Mouse (Mus musculus): ENCODE measurements around the gene Pibf1. TPM values are rescaled to one million over a fixed set of nuclear protein-coding genes. Genes with fewer than 3 reads are reported as not detected.
A peak's percentile ranks its signal among the peaks of the same experiment; 100 is the strongest.

Gene Pibf1
- 13.7 and 14.8 TPM in 2 replicates for polyA plus RNA-seq (2015; fragmentation: Nextera tagmentation; extraction: Ambion mirVana)

GRCm38 (mm10) chr14:99099267-99099966 is at the start of gene Pibf1, which contains the start of gene Dis3:
Pibf1 (plus strand) TSS chr14:99099424.
Dis3 (minus strand) TSS chr14:99099770.
- H3K4me1 ChIP-seq (ENCODE audit: control insufficient read depth, insufficient read depth, low read length) = peaks cover 8% of the 10 kb centered on the region
- H3K27ac ChIP-seq (ENCODE audit: low read length) = peak within 1 kb of the TSS; percentile 72
- peak within 1 kb of the TSS; percentile 98 for H3K4me3 ChIP-seq (replicated peaks; ENCODE audit: low read length)
- 1% methylated on average over 73 of the region's 73 CpGs for WGBS
- H3K36me3 ChIP-seq (ENCODE audit: control insufficient read depth, insufficient read depth, low read length) = 0 out of 2 replicates have a peak, but pooled peaks cover 5% of the 10 kb centered on the region
- H3K27me3 ChIP-seq (ENCODE audit: control insufficient read depth, insufficient read depth, low read length) = no peaks in the 10 kb centered on the region
- ATAC-seq (ENCODE audit: insufficient read depth, low FRiP score) = peak; percentile 100
- H3K9ac ChIP-seq (ENCODE audit: low read length) = peak within 1 kb of the TSS; percentile 93
- H3K4me2 ChIP-seq (ENCODE audit: low read depth, low read length) = peak within 1 kb of the TSS; percentile 90
- no peaks in the 10 kb centered on the region for H3K9me3 ChIP-seq (replicated peaks; ENCODE audit: control insufficient read depth, low read length)

GRCm38 (mm10) chr14:99058959-99059586 is 40.2 kb upstream of the Pibf1 start:
- H3K9me3 ChIP-seq (replicated peaks; ENCODE audit: control insufficient read depth, low read length) = no peaks in the 10 kb centered on the region
- no peaks in the 10 kb centered on the region for H3K4me1 ChIP-seq (ENCODE audit: control insufficient read depth, insufficient read depth, low read length)
- no peak overlapping the region for H3K4me2 ChIP-seq (ENCODE audit: low read depth, low read length)
- H3K4me3 ChIP-seq (replicated peaks; ENCODE audit: low read length) = no peak overlapping the region
- H3K9ac ChIP-seq (ENCODE audit: low read length) = no peak overlapping the region
- H3K36me3 ChIP-seq (ENCODE audit: control insufficient read depth, insufficient read depth, low read length) = peaks cover 14% of the 10 kb centered on the region; the same call in 1 of the 2 replicates
- no peak for ATAC-seq (ENCODE audit: insufficient read depth, low FRiP score)
- H3K27me3 ChIP-seq (ENCODE audit: control insufficient read depth, insufficient read depth, low read length) = no peaks in the 10 kb centered on the region
- 83% methylated on average over 7 of the region's 7 CpGs for WGBS
- H3K27ac ChIP-seq (ENCODE audit: low read length) = no peak overlapping the region

GRCm38 (mm10) chr14:99060616-99061015 is 38.6 kb upstream of the Pibf1 start:
- no peak overlapping the region for H3K27ac ChIP-seq (ENCODE audit: low read length)
- no peaks in the 10 kb centered on the region for H3K27me3 ChIP-seq (ENCODE audit: control insufficient read depth, insufficient read depth, low read length)
- no peak overlapping the region for H3K4me3 ChIP-seq (replicated peaks; ENCODE audit: low read length)
- ATAC-seq (ENCODE audit: insufficient read depth, low FRiP score) = no peak
- no peak overlapping the region for H3K4me2 ChIP-seq (ENCODE audit: low read depth, low read length)
- no peaks in the 10 kb centered on the region for H3K9me3 ChIP-seq (replicated peaks; ENCODE audit: control insufficient read depth, low read length)
- peaks cover 14% of the 10 kb centered on the region; the same call in 1 of the 2 replicates for H3K36me3 ChIP-seq (ENCODE audit: control insufficient read depth, insufficient read depth, low read length)
- no peak overlapping the region for H3K9ac ChIP-seq (ENCODE audit: low read length)
- no peaks in the 10 kb centered on the region for H3K4me1 ChIP-seq (ENCODE audit: control insufficient read depth, insufficient read depth, low read length)
- WGBS = 91% methylated on average over 12 of the region's 12 CpGs

- Histone ChIP-seq H3K36me3 (ENCODE audit: control insufficient read depth, insufficient read depth, low read length) (peaks cover 14% of the 10 kb centered on the region; the same call in 1 of the 2 replicates), H3K9ac (ENCODE audit: low read length) (no peak overlapping the region), H3K4me2 (ENCODE audit: low read depth, low read length) (no peak overlapping the region), H3K27ac (ENCODE audit: low read length) (no peak overlapping the region), H3K4me3 (replicated peaks; ENCODE audit: low read length) (no peak overlapping the region), H3K27me3 (ENCODE audit: control insufficient read depth, insufficient read depth, low read length) (no peaks in the 10 kb centered on the region), H3K9me3 (replicated peaks; ENCODE audit: control insufficient read depth, low read length) (no peaks in the 10 kb centered on the region), H3K4me1 (ENCODE audit: control insufficient read depth, insufficient read depth, low read length) (no peaks in the 10 kb centered on the region)
- WGBS = 90% methylated on average over 2 of the region's 2 CpGs
- no peak for ATAC-seq (ENCODE audit: insufficient read depth, low FRiP score)
Measured at GRCm38 (mm10) chr14:99063091-99063490, 36.1 kb upstream of the Pibf1 start.

- no peak overlapping the region for H3K9ac ChIP-seq (ENCODE audit: low read length)
- H3K27ac ChIP-seq (ENCODE audit: low read length) = no peak overlapping the region
- 94% methylated on average over 4 of the region's 4 CpGs for WGBS
- H3K36me3 ChIP-seq (ENCODE audit: control insufficient read depth, insufficient read depth, low read length) = peaks cover 10% of the 10 kb centered on the region
- ATAC-seq (ENCODE audit: insufficient read depth, low FRiP score) = no peak
- no peaks in the 10 kb centered on the region for H3K9me3 ChIP-seq (replicated peaks; ENCODE audit: control insufficient read depth, low read length)
- H3K4me3 ChIP-seq (replicated peaks; ENCODE audit: low read length) = no peak overlapping the region
- H3K27me3 ChIP-seq (ENCODE audit: control insufficient read depth, insufficient read depth, low read length) = no peaks in the 10 kb centered on the region
- no peak overlapping the region for H3K4me2 ChIP-seq (ENCODE audit: low read depth, low read length)
- no peaks in the 10 kb centered on the region for H3K4me1 ChIP-seq (ENCODE audit: control insufficient read depth, insufficient read depth, low read length)
Measured at GRCm38 (mm10) chr14:99071146-99071545, 28.1 kb upstream of the Pibf1 start.

GRCm38 (mm10) chr14:99088947-99089346 is 10.3 kb upstream of the Pibf1 start:
- 94% methylated on average over 7 of the region's 7 CpGs for WGBS
- Histone ChIP-seq H3K4me1 (ENCODE audit: control insufficient read depth, insufficient read depth, low read length) (no peaks in the 10 kb centered on the region), H3K9me3 (replicated peaks; ENCODE audit: control insufficient read depth, low read length) (no peaks in the 10 kb centered on the region), H3K4me2 (ENCODE audit: low read depth, low read length) (no peak overlapping the region), H3K36me3 (ENCODE audit: control insufficient read depth, insufficient read depth, low read length) (peaks cover 20% of the 10 kb centered on the region), H3K27ac (ENCODE audit: low read length) (no peak overlapping the region), H3K4me3 (replicated peaks; ENCODE audit: low read length) (no peak overlapping the region), H3K27me3 (ENCODE audit: control insufficient read depth, insufficient read depth, low read length) (no peaks in the 10 kb centered on the region), H3K9ac (ENCODE audit: low read length) (no peak overlapping the region)
- no peak for ATAC-seq (ENCODE audit: insufficient read depth, low FRiP score)

GRCm38 (mm10) chr14:99099967-99100587 is 853 bp downstream of the Pibf1 start:
- Histone ChIP-seq H3K27ac (ENCODE audit: low read length) (no peak overlapping the region), H3K9me3 (replicated peaks; ENCODE audit: control insufficient read depth, low read length) (no peaks in the 10 kb centered on the region), H3K4me3 (replicated peaks; ENCODE audit: low read length) (peak overlapping the region; percentile 98), H3K4me1 (ENCODE audit: control insufficient read depth, insufficient read depth, low read length) (peaks cover 8% of the 10 kb centered on the region), H3K27me3 (ENCODE audit: control insufficient read depth, insufficient read depth, low read length) (no peaks in the 10 kb centered on the region), H3K36me3 (ENCODE audit: control insufficient read depth, insufficient read depth, low read length) (0 out of 2 replicates have a peak, but pooled peaks cover 5% of the 10 kb centered on the region), H3K9ac (ENCODE audit: low read length) (peak overlapping the region; percentile 81), H3K4me2 (ENCODE audit: low read depth, low read length) (peak overlapping the region; percentile 67)
- ATAC-seq (ENCODE audit: insufficient read depth, low FRiP score) = no peak
- WGBS = 5% methylated on average over 20 of the region's 20 CpGs

- Histone ChIP-seq H3K9me3 (replicated peaks; ENCODE audit: control insufficient read depth, low read length) (no peaks in the 10 kb centered on the region), H3K36me3 (ENCODE audit: control insufficient read depth, insufficient read depth, low read length) (0 out of 2 replicates have a peak, but pooled peaks cover 6% of the 10 kb centered on the region)
- WGBS = 95% methylated on average over 4 of the region's 4 CpGs
Measured at GRCm38 (mm10) chr14:99103050-99103449, 3.8 kb downstream of the Pibf1 start.

More at GRCm38 (mm10) chr14:99103050-99103449, 3.8 kb downstream of the Pibf1 start:
- peaks cover 8% of the 10 kb centered on the region for H3K4me1 ChIP-seq (ENCODE audit: control insufficient read depth, insufficient read depth, low read length)
- H3K27me3 ChIP-seq (ENCODE audit: control insufficient read depth, insufficient read depth, low read length) = no peaks in the 10 kb centered on the region
- no peak overlapping the region for H3K27ac ChIP-seq (ENCODE audit: low read length)
- H3K4me3 ChIP-seq (replicated peaks; ENCODE audit: low read length) = no peak overlapping the region
- no peak overlapping the region for H3K4me2 ChIP-seq (ENCODE audit: low read depth, low read length)
- no peak for ATAC-seq (ENCODE audit: insufficient read depth, low FRiP score)
- no peak overlapping the region for H3K9ac ChIP-seq (ENCODE audit: low read length)
